Mouse (Mus musculus) limb, embryonic 11.5 days (tissue): ENCODE results near the gene Rfx1. TPM values are rescaled to one million over a fixed set of nuclear protein-coding genes. Genes with fewer than 3 reads are reported as not detected.

Experiments used
- ATAC-seq: fragments of 200-750 bp; cut with Nextera tagmentation; 2 replicates; pipeline ENCODE4 v1.8.0; 2017; ENCODE audit warnings: low read depth; ENCODE audit not compliant: insufficient number of reproducible peaks, low FRiP score, low TSS enrichment
- DNase-seq: peaks from one replicate; pipeline ENCODE4 v3.0.0-alpha.2; 2015; ENCODE audit warnings: low spot score
- H3K27ac ChIP-seq: fragments of 300-500 bp; sonication (generic); replicated peaks from 2 replicates; pipeline ENCODE4 v1.5.1; 2014; ENCODE audit warnings: low read depth, mild to moderate bottlenecking, low read length
- H3K27me3 ChIP-seq: fragments of 300-500 bp; sonication (generic); 2 replicates; pipeline ENCODE4 v1.6.1; 2014; ENCODE audit warnings: mild to moderate bottlenecking, low read length, mixed read lengths; ENCODE audit not compliant: control insufficient read depth, insufficient read depth
- H3K36me3 ChIP-seq: fragments of 300-500 bp; sonication (generic); 2 replicates; pipeline ENCODE4 v1.6.1; 2014; ENCODE audit warnings: mild to moderate bottlenecking, low read length, moderate library complexity, mixed read lengths; ENCODE audit not compliant: control insufficient read depth, insufficient read depth
- H3K4me1 ChIP-seq: fragments of 300-500 bp; sonication (generic); 2 replicates; pipeline ENCODE4 v1.6.1; 2014; ENCODE audit warnings: low read length, mixed read lengths; ENCODE audit not compliant: control insufficient read depth, insufficient read depth
- H3K4me2 ChIP-seq: fragments of 300-500 bp; sonication (generic); 2 replicates; pipeline ENCODE4 v1.6.1; 2014; ENCODE audit warnings: low read depth, mild to moderate bottlenecking, moderate library complexity; ENCODE audit not compliant: severe bottlenecking
- H3K4me3 ChIP-seq: fragments of 300-500 bp; sonication (generic); 2 replicates; pipeline ENCODE4 v1.5.1; 2014; ENCODE audit warnings: low read depth, low read length
- H3K9ac ChIP-seq: fragments of 300-500 bp; sonication (generic); 2 replicates; pipeline ENCODE4 v1.6.1; 2014; ENCODE audit warnings: mild to moderate bottlenecking, low read length
- H3K9me3 ChIP-seq: fragments of 300-500 bp; sonication (generic); 2 replicates; pipeline ENCODE4 v1.6.1; 2016; ENCODE audit warnings: low read length; ENCODE audit not compliant: control insufficient read depth
- WGBS: fragments of 180-500 bp; shearing (Covaris S2); extraction: QIAGEN DNeasy Blood & Tissue Kit; methylation state at CpG from one replicate; pipeline ENCODE4 v1.1.7; 2014; 5-methylcytosine and 5-hydroxymethylcytosine counted together
- polyA plus RNA-seq: library from polyadenylated mRNA; unstranded; fragments of >200 nt; fragmentation: Nextera tagmentation; extraction: Ambion mirVana; gene quantifications from 2 replicates; pipeline ENCODE4 v1.2.1, GENCODE M21; 2014

Gene Rfx1
- 11.9 and 12.9 TPM in 2 replicates for polyA plus RNA-seq

GRCm38 (mm10) chr8:84066291-84066930 is at the start of gene Rfx1:
Gene Rfx1 (plus strand): TSS chr8:84066834.
- peak within 1 kb of the TSS; percentile 60 for H3K4me2 ChIP-seq
- no peaks in the 10 kb centered on the region for H3K9me3 ChIP-seq
- peak within 1 kb of the TSS; percentile 79 for H3K4me3 ChIP-seq
- no peaks in the 10 kb centered on the region for H3K36me3 ChIP-seq
- under 1% methylated on average over 51 of the region's 51 CpGs for WGBS
- DNase-seq: peak; percentile 98
- no peaks in the 10 kb centered on the region for H3K27me3 ChIP-seq
- ATAC-seq: peak; percentile 99
- H3K9ac ChIP-seq: peak within 1 kb of the TSS; percentile 76
- peak within 1 kb of the TSS; percentile 92 for H3K27ac ChIP-seq
- H3K4me1 ChIP-seq: peaks cover 6% of the 10 kb centered on the region

DNA sequence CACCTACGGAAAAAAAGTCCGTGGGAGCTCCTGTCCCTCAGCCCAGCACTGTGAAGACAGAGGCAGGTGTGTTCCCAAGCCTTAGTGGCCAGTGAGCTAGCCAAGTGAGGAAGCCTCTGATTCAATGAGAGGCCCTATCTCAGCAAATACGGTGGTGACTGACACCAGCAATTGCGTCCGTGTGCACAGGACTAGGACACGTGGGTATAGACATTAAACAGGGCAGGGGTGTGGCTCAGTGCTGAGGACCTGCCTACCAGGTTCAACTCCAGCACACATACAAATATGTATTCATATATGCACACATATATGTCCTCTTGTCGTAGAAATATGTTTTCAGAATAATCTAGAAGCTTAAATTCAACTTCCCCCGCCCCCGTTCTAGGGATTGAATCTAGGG is 46.9 kb upstream of the Rfx1 start:
- Histone ChIP-seq H3K36me3 (no peaks in the 10 kb centered on the region), H3K9me3 (no peaks in the 10 kb centered on the region; the same call in 1 of the 2 replicates), H3K9ac (no peak overlapping the region), H3K27me3 (peaks cover 15% of the 10 kb centered on the region; the same call in 1 of the 2 replicates), H3K4me3 (no peak overlapping the region), H3K4me2 (no peak overlapping the region), H3K27ac (no peak overlapping the region), H3K4me1 (0 out of 2 replicates have a peak, but pooled peaks cover 7% of the 10 kb centered on the region)
- DNase-seq (no peak), ATAC-seq (no peak)
- 85% methylated on average over 9 of the region's 9 CpGs for WGBS

DNA sequence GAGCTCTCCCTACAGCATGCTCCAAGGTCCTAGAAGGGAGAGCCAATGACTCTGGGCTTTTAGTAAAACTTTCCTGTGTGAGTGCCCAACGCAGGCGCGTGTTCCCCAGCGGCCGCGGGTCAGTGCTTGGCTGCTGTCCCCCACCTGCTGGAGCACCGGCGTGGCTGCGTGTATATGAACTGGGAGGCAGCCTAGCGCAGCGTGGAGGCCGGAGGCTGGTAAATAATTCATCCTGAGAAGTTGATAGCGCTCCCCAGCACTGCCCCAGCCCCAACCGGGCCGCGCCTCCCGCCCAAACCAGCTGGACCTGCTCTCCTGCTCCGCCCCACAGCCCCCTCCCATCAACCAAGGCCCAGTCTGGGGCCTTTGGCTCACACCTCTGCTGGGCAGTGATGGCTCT is 45.5 kb upstream of the Rfx1 start, which contains the start of gene Palm3:
TSS of gene Palm3 (plus strand) at position 376 of the 400 bp plus-strand sequence.
- ATAC-seq (peak; percentile 13; the same call in 1 of the 2 replicates), DNase-seq (no peak)
- H3K4me1 ChIP-seq: 0 out of 2 replicates have a peak, but pooled peaks cover 9% of the 10 kb centered on the region
- 4% methylated on average over 18 of the region's 18 CpGs for WGBS
- H3K9ac ChIP-seq: no peak within 1 kb of the TSS
- peak within 1 kb of the TSS; percentile 15; the same call in 1 of the 2 replicates for H3K4me2 ChIP-seq
- no peaks in the 10 kb centered on the region for H3K36me3 ChIP-seq
- H3K27me3 ChIP-seq: peaks cover 21% of the 10 kb centered on the region
- no peak within 1 kb of the TSS for H3K27ac ChIP-seq
- H3K4me3 ChIP-seq: no peak within 1 kb of the TSS
- H3K9me3 ChIP-seq: no peaks in the 10 kb centered on the region

DNA sequence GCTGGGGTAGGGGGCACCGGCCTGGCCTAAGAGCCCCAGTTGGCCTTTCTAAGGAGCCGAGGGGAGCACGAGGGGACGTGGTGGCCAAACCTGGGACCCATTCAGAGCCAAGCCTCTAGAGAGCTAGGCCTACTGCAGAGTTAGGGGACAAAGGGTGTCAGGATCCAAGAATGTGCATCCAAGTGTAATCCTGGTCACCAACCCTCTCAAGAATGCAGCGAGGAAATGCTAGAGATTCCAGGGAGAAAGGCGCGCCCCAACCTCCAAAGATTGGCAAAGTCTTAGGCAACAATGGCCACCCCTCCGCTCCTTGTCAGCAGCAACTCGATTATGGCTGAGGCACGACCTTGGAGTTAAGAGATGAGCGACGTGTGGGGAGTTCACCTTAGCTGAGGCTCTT is 45.1 kb upstream of the Rfx1 start:
- Histone ChIP-seq H3K9ac (no peak overlapping the region), H3K36me3 (no peaks in the 10 kb centered on the region), H3K9me3 (no peaks in the 10 kb centered on the region), H3K4me2 (peak overlapping the region; percentile 15; the same call in 1 of the 2 replicates), H3K4me3 (no peak overlapping the region), H3K27ac (no peak overlapping the region), H3K4me1 (0 out of 2 replicates have a peak, but pooled peaks cover 9% of the 10 kb centered on the region), H3K27me3 (peaks cover 26% of the 10 kb centered on the region)
- 45% methylated on average over 12 of the region's 12 CpGs for WGBS
- DNase-seq (no peak), ATAC-seq (no peak)

GRCm38 (mm10) chr8:84023085-84023484 is 43.5 kb upstream of the Rfx1 start:
- no peak for DNase-seq
- no peak overlapping the region for H3K4me3 ChIP-seq
- no peak overlapping the region for H3K4me2 ChIP-seq
- no peaks in the 10 kb centered on the region for H3K36me3 ChIP-seq
- 0 out of 2 replicates have a peak, but pooled peaks cover 9% of the 10 kb centered on the region for H3K4me1 ChIP-seq
- peaks cover 38% of the 10 kb centered on the region for H3K27me3 ChIP-seq
- H3K9ac ChIP-seq: no peak overlapping the region
- H3K27ac ChIP-seq: no peak overlapping the region
- no peak for ATAC-seq
- no peaks in the 10 kb centered on the region for H3K9me3 ChIP-seq
- WGBS: 20% methylated on average over 5 of the region's 5 CpGs

DNA sequence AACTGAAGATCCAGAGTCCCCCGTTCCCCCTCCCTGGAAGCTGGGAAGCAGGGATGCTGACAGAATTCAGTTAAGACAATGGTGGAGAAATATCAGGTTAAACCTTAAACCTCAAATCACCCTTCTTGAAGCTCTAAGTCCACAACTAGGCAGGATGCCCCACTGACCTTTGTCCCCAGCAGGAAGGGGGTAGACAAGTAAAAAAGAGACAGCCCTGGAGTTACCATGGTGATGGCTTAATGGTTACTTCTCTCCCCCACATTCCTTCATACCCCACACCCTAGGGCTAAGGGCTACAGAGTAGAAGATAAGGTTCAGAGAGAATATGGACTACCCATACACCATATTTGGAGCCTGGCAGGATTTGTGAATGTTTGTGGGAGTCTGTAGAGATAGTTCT is 43.0 kb upstream of the Rfx1 start:
- Histone ChIP-seq H3K36me3 (no peaks in the 10 kb centered on the region), H3K4me1 (0 out of 2 replicates have a peak, but pooled peaks cover 9% of the 10 kb centered on the region), H3K4me3 (no peak overlapping the region), H3K27me3 (peaks cover 42% of the 10 kb centered on the region), H3K9ac (no peak overlapping the region), H3K27ac (no peak overlapping the region), H3K9me3 (no peaks in the 10 kb centered on the region), H3K4me2 (no peak overlapping the region)
- ATAC-seq (no peak), DNase-seq (no peak)
- WGBS: 79% methylated on average over 1 of the region's 1 CpGs

GRCm38 (mm10) chr8:84024171-84024570 is 42.5 kb upstream of the Rfx1 start:
- H3K4me1 ChIP-seq: 0 out of 2 replicates have a peak, but pooled peaks cover 9% of the 10 kb centered on the region
- no peak for ATAC-seq

DNA sequence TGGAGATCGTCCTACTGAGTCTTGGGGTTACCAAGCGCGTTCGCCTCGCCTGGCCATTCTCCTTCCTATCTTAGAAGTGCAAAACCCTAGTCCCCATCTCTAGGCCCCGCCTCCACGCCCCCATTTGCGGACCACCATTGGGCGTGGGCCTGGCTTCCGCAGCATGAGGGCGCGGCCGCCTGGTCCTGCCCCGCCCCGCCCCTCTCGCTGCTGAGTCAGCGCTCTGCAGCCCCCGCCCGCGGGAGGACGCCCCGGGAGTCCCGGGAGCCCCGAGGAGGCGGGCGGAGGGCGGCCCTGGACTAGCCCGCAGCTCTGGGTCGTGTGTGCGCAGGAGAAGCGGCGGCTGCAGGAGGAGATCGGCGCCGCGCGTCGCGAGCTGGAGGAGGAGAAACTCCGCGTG is 40.8 kb upstream of the Rfx1 start:
- peak overlapping the region; percentile 41 for H3K4me3 ChIP-seq
- 0 out of 2 replicates have a peak overlapping the region, but pooled peaks have one; percentile 9 for H3K9ac ChIP-seq
- DNase-seq (peak; percentile 76), ATAC-seq (peak; percentile 72)
- peak overlapping the region; percentile 75 for H3K4me2 ChIP-seq
- H3K36me3 ChIP-seq: no peaks in the 10 kb centered on the region
- under 1% methylated on average over 41 of the region's 41 CpGs for WGBS
- no peak overlapping the region for H3K27ac ChIP-seq
- 0 out of 2 replicates have a peak, but pooled peaks cover 9% of the 10 kb centered on the region for H3K4me1 ChIP-seq
- H3K27me3 ChIP-seq: peaks cover 36% of the 10 kb centered on the region
- H3K9me3 ChIP-seq: no peaks in the 10 kb centered on the region

More at GRCm38 (mm10) chr8:84024171-84024570, 42.5 kb upstream of the Rfx1 start:
- H3K36me3 ChIP-seq: no peaks in the 10 kb centered on the region
- DNase-seq: peak; percentile 79
- WGBS: 13% methylated on average over 10 of the region's 10 CpGs
- H3K9ac ChIP-seq: no peak overlapping the region
- H3K4me2 ChIP-seq: no peak overlapping the region
- no peaks in the 10 kb centered on the region for H3K9me3 ChIP-seq
- no peak overlapping the region for H3K27ac ChIP-seq
- no peak overlapping the region for H3K4me3 ChIP-seq
- peaks cover 42% of the 10 kb centered on the region for H3K27me3 ChIP-seq
